Mouse (Mus musculus) ES-E14 (cell line): ENCODE measurements at regions not wholly inside any gene's neighbourhood (a gene's known extent, or its start where the extent isn't known, plus 50 kb on each side); places are given as distances from the start of the nearest gene placed in this dataset.

Experiments
- DNase-seq: peaks from one replicate; pipeline ENCODE4 v3.0.0-alpha.2; 2013; ENCODE audit warnings: low read depth, low spot score
- H3K27ac ChIP-seq: 2 replicates; pipeline ENCODE4 v1.5.1; 2012; ENCODE audit warnings: low read depth, mild to moderate bottlenecking, low read length, moderate library complexity, mixed read lengths; ENCODE audit not compliant: poor library complexity, insufficient read depth, severe bottlenecking
- H3K36me3 ChIP-seq: 2 replicates; pipeline ENCODE4 v1.6.1; 2012; ENCODE audit warnings: mild to moderate bottlenecking, low read length, moderate library complexity, mixed read lengths; ENCODE audit not compliant: control insufficient read depth, poor library complexity, insufficient read depth, severe bottlenecking
- H3K4me1 ChIP-seq, 2 experiments: fragments of 150-350 bp in 1 of 2; sonication (generic) in 1 of 2; 2 replicates each; pipeline ENCODE4 v1.6.1; 2012; ENCODE audit warnings: low read length in 2 of 2, mild to moderate bottlenecking in 1 of 2, mixed read lengths in 1 of 2; ENCODE audit not compliant: control insufficient read depth in 2 of 2, insufficient read depth in 2 of 2, poor library complexity in 1 of 2
- H3K4me3 ChIP-seq, 2 experiments: fragments of 150-350 bp in 1 of 2; sonication (generic) in 1 of 2; 2 replicates each; pipeline ENCODE4 v1.5.1; 2012; ENCODE audit warnings: low read length in 2 of 2, low read depth in 1 of 2, mild to moderate bottlenecking in 1 of 2, mixed read lengths in 1 of 2; ENCODE audit not compliant: insufficient read depth in 1 of 2, poor library complexity in 1 of 2, severe bottlenecking in 1 of 2
- H3K9ac ChIP-seq: 2 replicates; pipeline ENCODE4 v1.6.1; 2012; ENCODE audit warnings: low read depth, mild to moderate bottlenecking, low read length, mixed read lengths; ENCODE audit not compliant: poor library complexity, insufficient read depth, severe bottlenecking
- H3K9me3 ChIP-seq: fragments of 150-350 bp; sonication (generic); 2 replicates; pipeline ENCODE4 v1.6.1; 2012; ENCODE audit warnings: low read depth, mild to moderate bottlenecking, low read length; ENCODE audit not compliant: control insufficient read depth, insufficient read depth
- CHD2 ChIP-seq: IDR thresholded peaks from 2 replicates; pipeline ENCODE4 v1.6.1; 2014; ENCODE audit warnings: mild to moderate bottlenecking, low read depth, low read length, inconsistent platforms
- HCFC1 ChIP-seq: IDR thresholded peaks from 2 replicates; pipeline ENCODE4 v1.6.1; 2012; ENCODE audit warnings: low read length, inconsistent platforms, borderline replicate concordance; ENCODE audit not compliant: insufficient read depth
- MAFK ChIP-seq: IDR thresholded peaks from 2 replicates; pipeline ENCODE4 v1.6.1; 2014; ENCODE audit warnings: mild to moderate bottlenecking, low read depth, low read length, inconsistent platforms; ENCODE audit not compliant: insufficient read depth
- ZC3H11A ChIP-seq: IDR thresholded peaks from 2 replicates; pipeline ENCODE4 v1.6.1; 2012; ENCODE audit warnings: low read depth, mild to moderate bottlenecking, inconsistent platforms, low read length, borderline replicate concordance
- ZNF384 ChIP-seq: IDR thresholded peaks from 2 replicates; pipeline ENCODE4 v1.6.1; 2012; ENCODE audit warnings: low read depth, low read length, inconsistent platforms
- in situ Hi-C, 2 experiments: fragments of 600-800 bp; cut with MboI; formaldehyde crosslinking; loops; one replicate each; pipeline ENCODE4 v1.15.1; 2025; ENCODE audit warnings: low sequenced_read_pairs in 2 of 2, inconsistent platforms in 1 of 2; ENCODE audit not compliant: unreplicated experiment in 2 of 2

- H3K9me3 ChIP-seq, result no peaks in the 10 kb centered on the region
- TF ChIP-seq HCFC1 (no peak), ZNF384 (no peak)
- no peak overlapping the region for H3K27ac ChIP-seq
- H3K4me1 ChIP-seq, result no peaks in the 10 kb centered on the region
- H3K4me3 ChIP-seq, result no peak overlapping the region
- no peak for DNase-seq
- in situ Hi-C loops, result no loop called here
- H3K36me3 ChIP-seq, result no peaks in the 10 kb centered on the region
- H3K9ac ChIP-seq, result no peak overlapping the region
Measured at GRCm38 (mm10) chr9:74479273-74479672, 369.1 kb downstream of the Wdr72 start.

- Histone ChIP-seq H3K4me3 (no peak overlapping the region), H3K9ac (no peak overlapping the region), H3K9me3 (no peaks in the 10 kb centered on the region), H3K4me1 (peaks cover 0 to 4% of the 10 kb centered on the region in 2 experiments; a peak in 2 of 4 replicates), H3K36me3 (no peaks in the 10 kb centered on the region), H3K27ac (no peak overlapping the region)
- TF ChIP-seq ZNF384 (no peak), ZC3H11A (no peak), CHD2 (no peak), MAFK (peak; percentile 54; the same call in 1 of the 2 replicates), HCFC1 (no peak)
- in situ Hi-C loops, result no loop called here
- DNase-seq, result no peak
Measured at GRCm38 (mm10) chr9:74513887-74514286, 347.8 kb upstream of the Onecut1 start.

GRCm38 (mm10) chr9:74528550-74528949 is 333.2 kb upstream of the Onecut1 start:
- H3K9me3 ChIP-seq, result no peaks in the 10 kb centered on the region
- no peaks in the 10 kb centered on the region for H3K4me1 ChIP-seq
- no peak for DNase-seq
- in situ Hi-C loops, result no loop called here
- H3K4me3 ChIP-seq, result no peak overlapping the region
- H3K36me3 ChIP-seq, result no peaks in the 10 kb centered on the region
- TF ChIP-seq HCFC1 (no peak), MAFK (no peak)
- no peak overlapping the region for H3K9ac ChIP-seq
- H3K27ac ChIP-seq, result no peak overlapping the region

GRCm38 (mm10) chr9:74530317-74530716 is 331.4 kb upstream of the Onecut1 start:
- Histone ChIP-seq H3K4me1 (no peaks in the 10 kb centered on the region), H3K9me3 (no peaks in the 10 kb centered on the region), H3K27ac (no peak overlapping the region), H3K9ac (no peak overlapping the region), H3K4me3 (no peak overlapping the region), H3K36me3 (no peaks in the 10 kb centered on the region)
- DNase-seq, result peak; percentile 35
- in situ Hi-C loops, result no loop called here
- peak; percentile 52; the same call in 1 of the 2 replicates for TF ChIP-seq ZC3H11A
- no peak for TF ChIP-seq CHD2

- no peaks in the 10 kb centered on the region for H3K4me1 ChIP-seq
- in situ Hi-C loops, result no loop called here
- TF ChIP-seq MAFK (no peak), CHD2 (no peak), HCFC1 (no peak), ZNF384 (no peak), ZC3H11A (no peak)
- H3K9me3 ChIP-seq, result no peaks in the 10 kb centered on the region
- no peak for DNase-seq
- no peak overlapping the region for H3K27ac ChIP-seq
- no peaks in the 10 kb centered on the region for H3K36me3 ChIP-seq
- H3K9ac ChIP-seq, result no peak overlapping the region
- no peak overlapping the region for H3K4me3 ChIP-seq
Measured at GRCm38 (mm10) chr9:74530748-74531147, 331.0 kb upstream of the Onecut1 start.
